Mouse (Mus musculus): ENCODE measurements at regions not wholly inside any gene's neighbourhood (a gene's known extent, or its start where the extent isn't known, plus 50 kb on each side); places are given as distances from the start of the nearest gene placed in this dataset.

DNA sequence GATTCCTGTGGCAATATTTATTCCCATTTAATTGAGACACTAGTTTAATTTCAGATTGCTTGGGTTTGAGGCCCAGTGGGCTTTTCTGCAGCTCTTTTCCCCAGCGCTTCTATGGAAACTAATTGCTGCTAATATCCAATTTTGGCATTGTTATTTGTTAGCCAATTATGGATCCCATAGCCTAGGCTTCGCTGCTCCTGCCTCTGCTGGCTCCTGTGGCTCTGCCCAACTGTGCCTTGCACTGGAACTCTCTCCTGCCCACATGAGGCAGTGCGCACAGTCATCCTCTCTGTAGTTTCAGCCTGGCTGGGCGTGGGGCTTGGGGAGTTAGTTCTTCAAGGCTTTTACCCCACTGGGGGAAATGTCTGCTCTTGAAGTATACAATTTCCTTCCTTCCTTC lies 491.8 kb downstream of the Prss52 start:
- no peak for DNase-seq

DNA sequence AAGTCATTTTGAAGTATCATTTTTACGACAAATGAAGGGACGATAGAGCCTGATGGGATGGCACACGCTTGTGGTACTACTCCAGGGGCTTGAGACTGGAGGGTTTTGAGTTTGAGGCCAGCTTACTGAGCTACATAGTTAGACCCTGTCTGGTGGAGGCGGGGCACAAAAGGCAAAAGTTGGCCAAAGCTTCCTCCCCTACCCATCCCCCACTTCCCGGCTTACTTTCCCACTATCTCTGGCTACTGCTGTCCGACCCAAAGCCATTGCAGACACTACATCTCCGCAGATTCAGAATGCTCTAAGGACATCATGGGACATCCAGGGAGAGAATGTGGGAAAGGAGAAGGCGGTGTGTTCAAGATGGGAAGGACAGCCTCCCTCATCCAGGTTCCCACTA lies 493.1 kb downstream of the Prss52 start:
- no peak for DNase-seq
